Mouse (Mus musculus) small intestine, adult 2 months (tissue): Measurements from ENCODE around the gene Prox2. TPM values are rescaled to one million over a fixed set of nuclear protein-coding genes. Genes with fewer than 3 reads are reported as not detected.

Source experiments
- H3K27ac ChIP-seq: fragments of 200-500 bp; 2 replicates; pipeline ENCODE4 v1.5.1; 2012; ENCODE audit warnings: low read depth, low read length, control low read depth, inconsistent platforms; ENCODE audit not compliant: insufficient read depth
- H3K27me3 ChIP-seq: fragments of 200-500 bp; 2 replicates; pipeline ENCODE4 v1.6.1; 2012; ENCODE audit warnings: mild to moderate bottlenecking, moderate library complexity, low read length, inconsistent platforms; ENCODE audit not compliant: control insufficient read depth, insufficient read depth
- H3K36me3 ChIP-seq: fragments of 200-500 bp; 2 replicates; pipeline ENCODE4 v1.6.1; 2012; ENCODE audit warnings: mild to moderate bottlenecking, low read length, control low read depth, inconsistent platforms; ENCODE audit not compliant: control insufficient read depth, insufficient read depth
- H3K4me1 ChIP-seq: fragments of 200-500 bp; 2 replicates; pipeline ENCODE4 v1.6.1; 2012; ENCODE audit warnings: low read length, inconsistent platforms, mixed read lengths; ENCODE audit not compliant: control insufficient read depth, insufficient read depth, insufficient read length
- H3K4me3 ChIP-seq: fragments of 200-500 bp; 2 replicates; pipeline ENCODE4 v1.5.1; 2012; ENCODE audit warnings: low read depth, mild to moderate bottlenecking, control low read depth, inconsistent platforms, low read length, moderate library complexity
- CTCF ChIP-seq: fragments of 200-500 bp; IDR thresholded peaks from 2 replicates; pipeline ENCODE4 v1.5.1; 2012; ENCODE audit warnings: low read depth, mild to moderate bottlenecking, control low read depth, inconsistent platforms, low read length, moderate library complexity, mixed read lengths; ENCODE audit not compliant: insufficient replicate concordance, insufficient read length; ENCODE audit errors: extremely low read depth
- POLR2A ChIP-seq: fragments of 200-500 bp; IDR thresholded peaks from 2 replicates; pipeline ENCODE4 v1.6.1; 2012; ENCODE audit warnings: low read depth, mild to moderate bottlenecking, control low read depth, inconsistent platforms, low read length, moderate library complexity
- WGBS: fragments of 180-500 bp; shearing (Covaris S2); methylation state at CpG from one replicate; pipeline ENCODE4 v1.1.7; 2018; 5-methylcytosine and 5-hydroxymethylcytosine counted together
- polyA plus RNA-seq: library from polyadenylated mRNA; depleted of rRNA; stranded (reverse); fragments of >200 nt; gene quantifications from 2 replicates; pipeline ENCODE4 v1.2.3, GENCODE M21; 2012

Prox2 gene
- polyA plus RNA-seq, 1 experiment, result 1.3 TPM

DNA sequence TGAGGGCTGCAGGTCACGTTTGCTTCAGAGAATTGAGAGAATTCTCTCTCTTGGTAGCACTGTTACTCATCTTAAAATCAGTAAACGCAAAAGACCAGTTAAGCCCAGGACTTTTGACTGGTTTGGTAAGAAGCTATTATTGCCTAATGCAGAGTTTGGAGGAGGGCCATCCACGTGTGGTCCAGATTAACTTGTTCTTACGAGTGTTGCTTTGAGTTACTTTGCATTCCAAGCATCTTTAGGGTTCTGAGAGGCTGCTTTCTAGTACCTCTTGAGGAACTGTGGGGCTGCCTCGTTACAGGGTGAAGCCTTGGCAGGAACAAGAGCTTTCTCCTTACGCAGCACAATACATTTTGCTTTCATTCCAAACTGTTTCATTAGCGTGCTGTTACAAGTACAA is 5.1 kb upstream of the Prox2 start:
- H3K36me3 ChIP-seq, result peaks cover 45% of the 10 kb centered on the region
- H3K27me3 ChIP-seq, result no peaks in the 10 kb centered on the region
- TF ChIP-seq POLR2A (no peak), CTCF (no peak)
- WGBS, result 64% methylated on average over 7 of the region's 7 CpGs
- H3K4me1 ChIP-seq, result peaks cover 8% of the 10 kb centered on the region; the same call in 1 of the 2 replicates
- H3K27ac ChIP-seq, result no peak overlapping the region
- no peak overlapping the region for H3K4me3 ChIP-seq

DNA sequence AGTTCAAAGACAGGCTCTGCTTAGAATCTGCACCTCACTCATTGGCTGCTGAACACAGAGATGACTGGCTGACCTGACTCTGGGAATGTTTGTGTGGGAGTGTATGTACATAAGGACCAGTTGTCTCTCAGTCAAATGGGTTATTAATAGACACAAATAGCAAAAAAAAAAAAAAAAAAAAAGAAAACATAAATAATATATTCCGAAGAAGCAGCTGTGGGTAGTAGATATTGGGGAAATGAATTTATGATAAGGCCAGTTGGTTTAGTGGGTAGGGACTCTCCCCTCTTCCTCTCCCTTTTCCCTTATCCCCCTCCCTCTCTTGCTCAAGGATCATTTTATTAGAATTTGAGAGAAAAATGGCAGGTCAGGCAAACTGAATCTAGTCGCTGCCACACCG is 3.4 kb upstream of the Prox2 start:
- TF ChIP-seq POLR2A (no peak), CTCF (no peak)
- Histone ChIP-seq H3K27ac (peak overlapping the region; percentile 47; the same call in 1 of the 2 replicates), H3K4me3 (no peak overlapping the region), H3K27me3 (no peaks in the 10 kb centered on the region), H3K36me3 (peaks cover 31% of the 10 kb centered on the region), H3K4me1 (peaks cover 11% of the 10 kb centered on the region; the same call in 1 of the 2 replicates)
- 95% methylated on average over 3 of the region's 3 CpGs for WGBS

DNA sequence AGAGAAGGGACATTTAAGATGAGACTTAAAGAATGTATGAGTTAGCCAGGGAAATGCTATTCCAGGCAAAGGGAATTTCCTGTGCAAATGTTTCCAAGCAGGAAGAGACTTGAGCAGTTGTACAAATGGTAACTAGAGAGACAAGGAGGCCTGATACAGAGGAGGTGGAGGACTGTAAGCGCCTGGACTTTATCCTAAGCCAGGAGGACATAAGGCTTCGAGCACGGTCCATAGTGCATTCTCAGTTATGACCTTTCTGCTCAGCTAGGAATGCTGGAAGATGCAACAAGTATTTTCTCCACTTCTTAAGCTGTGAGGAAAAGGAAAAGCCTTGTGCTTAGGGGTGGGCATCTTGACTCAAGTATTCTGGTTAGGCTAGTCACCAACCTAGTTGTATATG is 2.8 kb upstream of the Prox2 start:
- peaks cover 26% of the 10 kb centered on the region for H3K36me3 ChIP-seq
- TF ChIP-seq CTCF, result no peak
- no peak for TF ChIP-seq POLR2A
- H3K27ac ChIP-seq, result peak overlapping the region; percentile 94
- no peak overlapping the region for H3K4me3 ChIP-seq
- 35% methylated on average over 3 of the region's 3 CpGs for WGBS
- peaks cover 11% of the 10 kb centered on the region; the same call in 1 of the 2 replicates for H3K4me1 ChIP-seq
- no peaks in the 10 kb centered on the region for H3K27me3 ChIP-seq

DNA sequence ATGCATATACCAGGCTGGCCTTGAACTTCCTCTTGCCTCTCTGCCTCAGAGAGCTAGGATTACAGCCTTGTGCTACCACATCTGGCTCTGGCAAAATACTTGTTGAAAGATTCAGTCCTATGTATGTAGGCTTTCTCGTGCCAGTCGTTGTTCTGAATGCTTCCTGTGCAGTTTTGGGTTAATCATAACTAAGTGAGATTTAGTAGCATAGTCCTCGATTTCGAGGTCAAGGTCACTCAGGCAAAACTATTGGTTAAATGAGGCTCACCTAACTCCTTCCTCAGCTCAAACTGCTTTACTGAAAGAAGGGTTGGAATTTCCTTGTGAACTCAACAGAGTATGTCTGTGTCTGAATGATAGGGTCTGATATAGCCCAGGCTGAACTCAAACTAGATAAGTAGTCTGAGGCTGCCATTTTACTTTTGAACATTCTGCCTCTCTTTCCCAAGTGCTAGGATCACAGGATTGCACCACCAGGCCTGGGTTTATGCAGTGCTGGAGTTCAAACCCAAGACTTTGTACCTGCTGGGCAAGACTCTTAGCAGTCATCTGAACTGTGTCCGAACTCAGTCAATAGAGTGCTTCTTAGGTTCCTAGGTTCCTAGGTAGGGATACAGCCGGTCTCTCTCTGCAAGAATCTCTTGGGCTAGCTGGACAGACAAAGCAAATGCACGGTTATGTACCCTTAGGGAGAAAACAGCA is 2.1 kb upstream of the Prox2 start:
- TF ChIP-seq POLR2A (no peak), CTCF (no peak)
- Histone ChIP-seq H3K27me3 (no peaks in the 10 kb centered on the region), H3K4me3 (no peak overlapping the region), H3K4me1 (peaks cover 11% of the 10 kb centered on the region; the same call in 1 of the 2 replicates), H3K27ac (peak overlapping the region; percentile 94), H3K36me3 (peaks cover 23% of the 10 kb centered on the region)
- WGBS, result 52% methylated on average over 7 of the region's 7 CpGs

DNA sequence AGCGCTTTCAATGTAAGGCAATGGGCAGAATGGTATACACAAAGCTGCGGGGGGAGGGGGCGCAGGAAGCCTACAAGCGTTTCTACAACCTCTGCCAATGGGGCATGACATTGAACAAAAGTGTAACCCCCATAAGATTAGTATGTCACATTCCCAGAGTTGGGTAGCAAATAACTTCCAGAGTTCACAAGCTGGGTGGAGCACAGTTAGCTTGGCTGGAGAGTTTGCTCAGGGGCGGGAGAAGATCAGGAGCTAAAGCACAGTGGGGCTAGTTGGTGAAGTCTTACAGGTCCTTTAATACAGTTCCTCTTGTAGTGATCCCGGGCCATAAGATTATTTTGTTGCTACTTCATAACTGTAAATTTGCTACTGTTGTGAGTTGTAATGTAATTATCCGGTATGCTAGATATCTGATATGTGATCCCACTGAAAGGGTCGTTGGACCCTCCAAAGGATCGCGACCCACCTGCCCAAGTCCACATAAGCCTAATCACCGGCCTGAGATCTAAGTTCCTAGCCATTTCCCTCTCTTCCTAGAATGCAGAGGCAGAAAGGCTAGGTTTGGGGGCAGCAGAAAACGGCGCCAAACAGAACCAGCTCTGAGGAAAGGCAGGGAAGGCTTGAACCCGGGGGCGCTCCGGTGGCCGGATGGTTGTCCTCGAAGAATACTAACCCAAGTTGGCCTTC is 405 bp downstream of the Prox2 start:
- TF ChIP-seq CTCF, result no peak
- no peak for TF ChIP-seq POLR2A
- peak overlapping the region; percentile 76 for H3K4me3 ChIP-seq
- peaks cover 9% of the 10 kb centered on the region for H3K36me3 ChIP-seq
- no peaks in the 10 kb centered on the region for H3K27me3 ChIP-seq
- WGBS, result 10% methylated on average over 18 of the region's 18 CpGs
- H3K27ac ChIP-seq, result peak overlapping the region; percentile 21
- peaks cover 11% of the 10 kb centered on the region; the same call in 1 of the 2 replicates for H3K4me1 ChIP-seq

DNA sequence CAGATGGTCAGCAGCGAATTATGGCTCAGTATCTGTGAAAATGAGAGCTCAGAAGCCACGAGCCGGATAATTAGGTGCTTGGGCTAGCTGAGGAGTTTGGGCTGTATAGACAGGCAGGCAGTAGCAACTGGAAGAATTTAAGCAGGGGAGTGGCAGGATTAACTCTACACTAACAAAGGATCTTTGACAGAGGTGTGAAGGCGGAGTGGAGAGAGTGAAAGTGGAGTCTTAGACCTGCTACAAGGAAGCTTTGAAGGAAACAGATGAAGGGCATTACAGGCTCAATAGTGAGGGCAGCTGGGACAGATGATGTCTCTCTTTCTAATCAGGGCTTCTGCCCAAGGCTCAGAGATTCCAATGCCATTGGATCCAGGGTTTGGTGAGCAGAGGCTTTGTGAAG is 1.1 kb downstream of the Prox2 start:
- H3K4me3 ChIP-seq, result no peak overlapping the region
- H3K27ac ChIP-seq, result 0 out of 2 replicates have a peak overlapping the region, but pooled peaks have one; percentile 1
- WGBS, result 47% methylated on average over 4 of the region's 4 CpGs
- TF ChIP-seq CTCF (no peak), POLR2A (no peak)
- H3K4me1 ChIP-seq, result peaks cover 11% of the 10 kb centered on the region; the same call in 1 of the 2 replicates
- no peaks in the 10 kb centered on the region for H3K27me3 ChIP-seq
- peaks cover 4% of the 10 kb centered on the region; the same call in 1 of the 2 replicates for H3K36me3 ChIP-seq

DNA sequence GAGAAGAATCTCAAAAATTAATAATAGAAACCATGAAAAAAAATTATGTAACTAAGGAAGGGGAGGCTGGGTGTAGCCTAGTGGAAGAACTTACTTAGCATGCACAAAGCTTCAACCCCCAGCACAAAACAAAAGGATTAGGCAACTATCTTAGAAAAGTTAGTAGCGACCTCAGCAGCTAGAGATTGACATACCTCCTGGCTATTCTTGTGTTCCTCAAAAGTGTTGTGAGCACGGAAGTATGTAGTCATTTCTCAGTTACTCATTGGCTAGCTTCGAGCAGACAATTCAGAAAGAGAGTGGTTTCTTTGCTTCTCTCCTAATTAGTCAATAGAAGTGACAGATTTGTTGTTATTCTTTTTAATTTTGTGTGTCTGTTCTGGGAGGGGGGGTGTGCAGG is 1.9 kb downstream of the Prox2 start:
- Histone ChIP-seq H3K36me3 (peaks cover 2% of the 10 kb centered on the region; the same call in 1 of the 2 replicates), H3K27ac (no peak overlapping the region), H3K4me3 (no peak overlapping the region), H3K4me1 (peaks cover 11% of the 10 kb centered on the region; the same call in 1 of the 2 replicates), H3K27me3 (no peaks in the 10 kb centered on the region)
- WGBS, result 72% methylated on average over 3 of the region's 3 CpGs
- TF ChIP-seq POLR2A (no peak), CTCF (no peak)
